Mouse (Mus musculus) ES-E14 (cell line): ENCODE results near the gene Spred2. TPM values are rescaled to one million over a fixed set of nuclear protein-coding genes. Genes with fewer than 3 reads are reported as not detected.
A peak's percentile ranks its signal among the peaks of the same experiment; 100 is the strongest.
"Not testable (repeated sequence)": the region's sequence is repeated elsewhere in the genome, so short reads cannot be mapped to it uniquely, and the experiment has no call there.

Experiments used
- DNase-seq: peaks from one replicate; pipeline ENCODE4 v3.0.0-alpha.2; 2013; ENCODE audit warnings: low read depth, low spot score
- H3K27ac ChIP-seq: 2 replicates; pipeline ENCODE4 v1.5.1; 2012; ENCODE audit warnings: low read depth, mild to moderate bottlenecking, low read length, moderate library complexity, mixed read lengths; ENCODE audit not compliant: poor library complexity, insufficient read depth, severe bottlenecking
- H3K36me3 ChIP-seq: 2 replicates; pipeline ENCODE4 v1.6.1; 2012; ENCODE audit warnings: mild to moderate bottlenecking, low read length, moderate library complexity, mixed read lengths; ENCODE audit not compliant: control insufficient read depth, poor library complexity, insufficient read depth, severe bottlenecking
- H3K4me1 ChIP-seq, 2 experiments: fragments of 150-350 bp in 1 of 2; sonication (generic) in 1 of 2; 2 replicates each; pipeline ENCODE4 v1.6.1; 2012; ENCODE audit warnings: low read length in 2 of 2, mild to moderate bottlenecking in 1 of 2, mixed read lengths in 1 of 2; ENCODE audit not compliant: control insufficient read depth in 2 of 2, insufficient read depth in 2 of 2, poor library complexity in 1 of 2
- H3K4me3 ChIP-seq, 2 experiments: fragments of 150-350 bp in 1 of 2; sonication (generic) in 1 of 2; 2 replicates each; pipeline ENCODE4 v1.5.1; 2012; ENCODE audit warnings: low read length in 2 of 2, low read depth in 1 of 2, mild to moderate bottlenecking in 1 of 2, mixed read lengths in 1 of 2; ENCODE audit not compliant: insufficient read depth in 1 of 2, poor library complexity in 1 of 2, severe bottlenecking in 1 of 2
- H3K9ac ChIP-seq: 2 replicates; pipeline ENCODE4 v1.6.1; 2012; ENCODE audit warnings: low read depth, mild to moderate bottlenecking, low read length, mixed read lengths; ENCODE audit not compliant: poor library complexity, insufficient read depth, severe bottlenecking
- H3K9me3 ChIP-seq: fragments of 150-350 bp; sonication (generic); 2 replicates; pipeline ENCODE4 v1.6.1; 2012; ENCODE audit warnings: low read depth, mild to moderate bottlenecking, low read length; ENCODE audit not compliant: control insufficient read depth, insufficient read depth
- CHD2 ChIP-seq: IDR thresholded peaks from 2 replicates; pipeline ENCODE4 v1.6.1; 2014; ENCODE audit warnings: mild to moderate bottlenecking, low read depth, low read length, inconsistent platforms
- HCFC1 ChIP-seq: IDR thresholded peaks from 2 replicates; pipeline ENCODE4 v1.6.1; 2012; ENCODE audit warnings: low read length, inconsistent platforms, borderline replicate concordance; ENCODE audit not compliant: insufficient read depth
- MAFK ChIP-seq: IDR thresholded peaks from 2 replicates; pipeline ENCODE4 v1.6.1; 2014; ENCODE audit warnings: mild to moderate bottlenecking, low read depth, low read length, inconsistent platforms; ENCODE audit not compliant: insufficient read depth
- ZC3H11A ChIP-seq: IDR thresholded peaks from 2 replicates; pipeline ENCODE4 v1.6.1; 2012; ENCODE audit warnings: low read depth, mild to moderate bottlenecking, inconsistent platforms, low read length, borderline replicate concordance
- ZNF384 ChIP-seq: IDR thresholded peaks from 2 replicates; pipeline ENCODE4 v1.6.1; 2012; ENCODE audit warnings: low read depth, low read length, inconsistent platforms
- in situ Hi-C, 2 experiments: fragments of 600-800 bp; cut with MboI; formaldehyde crosslinking; loops; one replicate each; pipeline ENCODE4 v1.15.1; 2025; ENCODE audit warnings: low sequenced_read_pairs in 2 of 2, inconsistent platforms in 1 of 2; ENCODE audit not compliant: unreplicated experiment in 2 of 2
- total RNA-seq: library from RNA; depleted of rRNA; stranded (reverse); fragments of 300-350 nt; gene quantifications from 2 replicates; pipeline ENCODE4 v1.2.3, GENCODE M21; 2012

Spred2 gene
- total RNA-seq, 1 experiment, result 19.4 TPM

- Histone ChIP-seq H3K4me1 (peaks cover 0 to 11% of the 10 kb centered on the region in 2 experiments; a peak in 2 of 4 replicates), H3K36me3 (peaks cover 26% of the 10 kb centered on the region), H3K4me3 (no peak overlapping the region), H3K9me3 (peaks cover 8% of the 10 kb centered on the region), H3K9ac (no peak overlapping the region), H3K27ac (no peak overlapping the region)
- in situ Hi-C loops, result loop anchor here in 1 of 2 experiments (5.0 to 25.0 kb wide), 2 partner anchors 116 to 441 kb away; no protein-coding TSS in a partner anchor
- TF ChIP-seq CHD2 (no peak), ZNF384 (no peak), MAFK (no peak), ZC3H11A (no peak), HCFC1 (no peak)
- no peak for DNase-seq
Measured at GRCm38 (mm10) chr11:20028396-20028795, 104.2 kb downstream of the Spred2 start.

- TF ChIP-seq ZNF384 (no peak), MAFK (no peak), ZC3H11A (no peak), CHD2 (no peak), HCFC1 (no peak)
- H3K4me3 ChIP-seq, result no peak overlapping the region
- in situ Hi-C loops, result loop anchor here in 1 of 2 experiments (5.0 to 25.0 kb wide), 2 partner anchors 117 to 442 kb away; no protein-coding TSS in a partner anchor
- no peak for DNase-seq
- H3K9me3 ChIP-seq, result peaks cover 4% of the 10 kb centered on the region; the same call in 1 of the 2 replicates
- peaks cover 24% of the 10 kb centered on the region for H3K36me3 ChIP-seq
- no peak overlapping the region for H3K9ac ChIP-seq
- peaks cover 0 to 11% of the 10 kb centered on the region in 2 experiments; a peak in 2 of 4 replicates for H3K4me1 ChIP-seq
- no peak overlapping the region for H3K27ac ChIP-seq
Measured at GRCm38 (mm10) chr11:20029014-20029413, 104.8 kb downstream of the Spred2 start.

GRCm38 (mm10) chr11:20030973-20031372, 106.8 kb downstream of the Spred2 start:
- H3K4me1 ChIP-seq, result peaks cover 0 to 17% of the 10 kb centered on the region in 2 experiments; a peak in 2 of 4 replicates
- H3K27ac ChIP-seq, H3K36me3 ChIP-seq, H3K9ac ChIP-seq, H3K9me3 ChIP-seq, H3K4me3 ChIP-seq, DNase-seq: not testable (repeated sequence)
- TF ChIP-seq ZNF384, result peak; percentile 91
- in situ Hi-C loops, result loop anchor here (5.0 to 25.0 kb wide), 4 partner anchors 116 to 444 kb away; no protein-coding TSS in a partner anchor

GRCm38 (mm10) chr11:20031536-20031935, 107.4 kb downstream of the Spred2 start:
- H3K4me3 ChIP-seq, result no peak overlapping the region
- TF ChIP-seq ZNF384, result peak; percentile 2; the same call in 1 of the 2 replicates
- TF ChIP-seq HCFC1, result no peak
- TF ChIP-seq ZC3H11A, result peak; percentile 95
- TF ChIP-seq CHD2, result no peak
- TF ChIP-seq MAFK, result no peak
- H3K36me3 ChIP-seq, result peaks cover 3% of the 10 kb centered on the region; the same call in 1 of the 2 replicates
- no peak overlapping the region for H3K27ac ChIP-seq
- H3K9me3 ChIP-seq, result no peaks in the 10 kb centered on the region
- no peak overlapping the region for H3K9ac ChIP-seq
- in situ Hi-C loops, result loop anchor here (5.0 to 25.0 kb wide), 4 partner anchors 117 to 444 kb away; no protein-coding TSS in a partner anchor
- peak; percentile 77 for DNase-seq
- H3K4me1 ChIP-seq, result peaks cover 0 to 17% of the 10 kb centered on the region in 2 experiments; a peak in 2 of 4 replicates
